Mouse (Mus musculus): ENCODE results near the gene Arid1b. TPM values are rescaled to one million over a fixed set of nuclear protein-coding genes. Genes with fewer than 3 reads are reported as not detected.
A peak's percentile ranks its signal among the peaks of the same experiment; 100 is the strongest.

Gene Arid1b
- polyA plus RNA-seq, 1 experiment from 2014 or later = 12.4 TPM

GRCm38 (mm10) chr17:4997968-4998367, 3.8 kb downstream of the Arid1b start:
- no peak for DNase-seq (ENCODE audit: low spot score)
- H3K4me3 ChIP-seq (ENCODE audit: low read depth, low read length) = peak overlapping the region; percentile 97
- H3K27ac ChIP-seq (replicated peaks; ENCODE audit: low read depth, low read length) = no peak overlapping the region
- H3K9ac ChIP-seq (ENCODE audit: low read depth, low read length) = peak overlapping the region; percentile 52; the same call in 1 of the 2 replicates
- no peaks in the 10 kb centered on the region for H3K36me3 ChIP-seq (ENCODE audit: control insufficient read depth, insufficient read depth, low read length)
- H3K9me3 ChIP-seq (ENCODE audit: control insufficient read depth, low read length) = no peaks in the 10 kb centered on the region
- 40% methylated on average over 3 of the region's 3 CpGs for WGBS
- no peak for ATAC-seq (ENCODE audit: low read depth)
- H3K27me3 ChIP-seq (replicated peaks; ENCODE audit: control insufficient read depth, insufficient read depth, low read length) = no peaks in the 10 kb centered on the region
- H3K4me2 ChIP-seq (ENCODE audit: low read depth, low read length) = peak overlapping the region; percentile 63
- H3K4me1 ChIP-seq (ENCODE audit: control insufficient read depth, insufficient read depth, low read length) = peaks cover 29% of the 10 kb centered on the region

- no peak for DNase-seq (ENCODE audit: low spot score)
- ATAC-seq (ENCODE audit: low read depth) = no peak
- Histone ChIP-seq H3K27ac (replicated peaks; ENCODE audit: low read depth, low read length) (no peak overlapping the region), H3K4me3 (ENCODE audit: low read depth, low read length) (no peak overlapping the region), H3K9me3 (ENCODE audit: control insufficient read depth, low read length) (no peaks in the 10 kb centered on the region), H3K4me1 (ENCODE audit: control insufficient read depth, insufficient read depth, low read length) (peaks cover 42% of the 10 kb centered on the region), H3K36me3 (ENCODE audit: control insufficient read depth, insufficient read depth, low read length) (no peaks in the 10 kb centered on the region), H3K9ac (ENCODE audit: low read depth, low read length) (no peak overlapping the region), H3K4me2 (ENCODE audit: low read depth, low read length) (0 out of 2 replicates have a peak overlapping the region, but pooled peaks have one; percentile 15), H3K27me3 (replicated peaks; ENCODE audit: control insufficient read depth, insufficient read depth, low read length) (no peaks in the 10 kb centered on the region)
- 69% methylated on average over 1 of the region's 1 CpGs for WGBS
Measured at GRCm38 (mm10) chr17:4999256-4999655, 5.1 kb downstream of the Arid1b start.

GRCm38 (mm10) chr17:5000001-5000400, 5.9 kb downstream of the Arid1b start:
- Histone ChIP-seq H3K36me3 (ENCODE audit: control insufficient read depth, insufficient read depth, low read length) (no peaks in the 10 kb centered on the region), H3K4me3 (ENCODE audit: low read depth, low read length) (peak overlapping the region; percentile 4; the same call in 1 of the 2 replicates), H3K4me1 (ENCODE audit: control insufficient read depth, insufficient read depth, low read length) (peaks cover 49% of the 10 kb centered on the region), H3K27ac (replicated peaks; ENCODE audit: low read depth, low read length) (no peak overlapping the region), H3K27me3 (replicated peaks; ENCODE audit: control insufficient read depth, insufficient read depth, low read length) (no peaks in the 10 kb centered on the region), H3K9ac (ENCODE audit: low read depth, low read length) (no peak overlapping the region), H3K4me2 (ENCODE audit: low read depth, low read length) (peak overlapping the region; percentile 38), H3K9me3 (ENCODE audit: control insufficient read depth, low read length) (no peaks in the 10 kb centered on the region)
- 36% methylated on average over 10 of the region's 10 CpGs for WGBS
- DNase-seq (ENCODE audit: low spot score) = no peak
- no peak for ATAC-seq (ENCODE audit: low read depth)

- Histone ChIP-seq H3K9me3 (ENCODE audit: control insufficient read depth, low read length) (no peaks in the 10 kb centered on the region), H3K27me3 (replicated peaks; ENCODE audit: control insufficient read depth, insufficient read depth, low read length) (no peaks in the 10 kb centered on the region), H3K36me3 (ENCODE audit: control insufficient read depth, insufficient read depth, low read length) (no peaks in the 10 kb centered on the region), H3K9ac (ENCODE audit: low read depth, low read length) (no peak overlapping the region), H3K4me2 (ENCODE audit: low read depth, low read length) (peak overlapping the region; percentile 34), H3K4me3 (ENCODE audit: low read depth, low read length) (no peak overlapping the region), H3K27ac (replicated peaks; ENCODE audit: low read depth, low read length) (no peak overlapping the region), H3K4me1 (ENCODE audit: control insufficient read depth, insufficient read depth, low read length) (peaks cover 54% of the 10 kb centered on the region)
- DNase-seq (ENCODE audit: low spot score) (no peak), ATAC-seq (ENCODE audit: low read depth) (no peak)
- 46% methylated on average over 7 of the region's 7 CpGs for WGBS
Measured at GRCm38 (mm10) chr17:5000871-5001270, 6.7 kb downstream of the Arid1b start.

GRCm38 (mm10) chr17:5001531-5002131, 7.5 kb downstream of the Arid1b start:
- 41% methylated on average over 9 of the region's 9 CpGs for WGBS
- H3K9ac ChIP-seq (ENCODE audit: low read depth, low read length) = no peak overlapping the region
- H3K27me3 ChIP-seq (replicated peaks; ENCODE audit: control insufficient read depth, insufficient read depth, low read length) = no peaks in the 10 kb centered on the region
- H3K27ac ChIP-seq (replicated peaks; ENCODE audit: low read depth, low read length) = no peak overlapping the region
- H3K36me3 ChIP-seq (ENCODE audit: control insufficient read depth, insufficient read depth, low read length) = no peaks in the 10 kb centered on the region
- no peak overlapping the region for H3K4me2 ChIP-seq (ENCODE audit: low read depth, low read length)
- peaks cover 60% of the 10 kb centered on the region for H3K4me1 ChIP-seq (ENCODE audit: control insufficient read depth, insufficient read depth, low read length)
- DNase-seq (ENCODE audit: low spot score) (no peak), ATAC-seq (ENCODE audit: low read depth) (no peak)
- H3K9me3 ChIP-seq (ENCODE audit: control insufficient read depth, low read length) = no peaks in the 10 kb centered on the region
- H3K4me3 ChIP-seq (ENCODE audit: low read depth, low read length) = no peak overlapping the region

GRCm38 (mm10) chr17:5002937-5003508, 8.9 kb downstream of the Arid1b start:
- 57% methylated on average over 10 of the region's 10 CpGs for WGBS
- DNase-seq (ENCODE audit: low spot score) (no peak), ATAC-seq (ENCODE audit: low read depth) (no peak)
- Histone ChIP-seq H3K4me3 (ENCODE audit: low read depth, low read length) (no peak overlapping the region), H3K9ac (ENCODE audit: low read depth, low read length) (peak overlapping the region; percentile 45; the same call in 1 of the 2 replicates), H3K9me3 (ENCODE audit: control insufficient read depth, low read length) (no peaks in the 10 kb centered on the region), H3K27me3 (replicated peaks; ENCODE audit: control insufficient read depth, insufficient read depth, low read length) (no peaks in the 10 kb centered on the region), H3K4me1 (ENCODE audit: control insufficient read depth, insufficient read depth, low read length) (peaks cover 70% of the 10 kb centered on the region), H3K4me2 (ENCODE audit: low read depth, low read length) (no peak overlapping the region), H3K36me3 (ENCODE audit: control insufficient read depth, insufficient read depth, low read length) (no peaks in the 10 kb centered on the region), H3K27ac (replicated peaks; ENCODE audit: low read depth, low read length) (no peak overlapping the region; the same call in 1 of the 2 replicates)

- Histone ChIP-seq H3K4me2 (ENCODE audit: low read depth, low read length) (no peak overlapping the region), H3K9ac (ENCODE audit: low read depth, low read length) (no peak overlapping the region), H3K4me1 (ENCODE audit: control insufficient read depth, insufficient read depth, low read length) (peaks cover 65% of the 10 kb centered on the region), H3K27me3 (replicated peaks; ENCODE audit: control insufficient read depth, insufficient read depth, low read length) (no peaks in the 10 kb centered on the region), H3K9me3 (ENCODE audit: control insufficient read depth, low read length) (no peaks in the 10 kb centered on the region), H3K27ac (replicated peaks; ENCODE audit: low read depth, low read length) (no peak overlapping the region), H3K36me3 (ENCODE audit: control insufficient read depth, insufficient read depth, low read length) (no peaks in the 10 kb centered on the region), H3K4me3 (ENCODE audit: low read depth, low read length) (no peak overlapping the region)
- ATAC-seq (ENCODE audit: low read depth) = no peak
- DNase-seq (ENCODE audit: low spot score) = no peak
- WGBS = 44% methylated on average over 8 of the region's 8 CpGs
Measured at GRCm38 (mm10) chr17:5004266-5004665, 10.1 kb downstream of the Arid1b start.

- no peak for ATAC-seq (ENCODE audit: low read depth)
- Histone ChIP-seq H3K9me3 (ENCODE audit: control insufficient read depth, low read length) (no peaks in the 10 kb centered on the region), H3K4me1 (ENCODE audit: control insufficient read depth, insufficient read depth, low read length) (peaks cover 66% of the 10 kb centered on the region), H3K27ac (replicated peaks; ENCODE audit: low read depth, low read length) (no peak overlapping the region), H3K4me3 (ENCODE audit: low read depth, low read length) (no peak overlapping the region), H3K9ac (ENCODE audit: low read depth, low read length) (no peak overlapping the region), H3K36me3 (ENCODE audit: control insufficient read depth, insufficient read depth, low read length) (no peaks in the 10 kb centered on the region), H3K4me2 (ENCODE audit: low read depth, low read length) (no peak overlapping the region), H3K27me3 (replicated peaks; ENCODE audit: control insufficient read depth, insufficient read depth, low read length) (no peaks in the 10 kb centered on the region)
- 61% methylated on average over 5 of the region's 5 CpGs for WGBS
- no peak for DNase-seq (ENCODE audit: low spot score)
Measured at GRCm38 (mm10) chr17:5004706-5005105, 10.6 kb downstream of the Arid1b start.

GRCm38 (mm10) chr17:5005285-5005684, 11.2 kb downstream of the Arid1b start:
- Histone ChIP-seq H3K4me2 (ENCODE audit: low read depth, low read length) (no peak overlapping the region), H3K4me1 (ENCODE audit: control insufficient read depth, insufficient read depth, low read length) (peaks cover 66% of the 10 kb centered on the region), H3K27me3 (replicated peaks; ENCODE audit: control insufficient read depth, insufficient read depth, low read length) (no peaks in the 10 kb centered on the region), H3K36me3 (ENCODE audit: control insufficient read depth, insufficient read depth, low read length) (no peaks in the 10 kb centered on the region), H3K9ac (ENCODE audit: low read depth, low read length) (no peak overlapping the region), H3K9me3 (ENCODE audit: control insufficient read depth, low read length) (no peaks in the 10 kb centered on the region), H3K27ac (replicated peaks; ENCODE audit: low read depth, low read length) (no peak overlapping the region), H3K4me3 (ENCODE audit: low read depth, low read length) (no peak overlapping the region)
- 38% methylated on average over 3 of the region's 3 CpGs for WGBS
- ATAC-seq (ENCODE audit: low read depth) (no peak), DNase-seq (ENCODE audit: low spot score) (no peak)
